Mouse (Mus musculus): ENCODE data around the gene Pik3r6.

- TF ChIP-seq CTCF (IDR thresholded peaks at IDR 0.05; ENCODE audit: low read depth) (no peak), EP300 (IDR thresholded peaks at IDR 0.05; ENCODE audit: low read depth) (no peak)
These were observed 15.1 kb upstream of the Pik3r6 start for GRCm38 (mm10) chr11:68487720-68488119.
